ENCODE assay signal across 8 mouse cellular contexts in genomic region chr7:126861429-126862130, GRCm38 (mm10). TPM values are rescaled to one million over a fixed set of nuclear protein-coding genes. Genes with fewer than 3 reads are reported as not detected.
A peak's percentile ranks its signal among the peaks of the same experiment; 100 is the strongest.
DNase-seq lines count a peak whose midpoint lies in the region; ATAC-seq and TF ChIP-seq lines count a peak whose summit lies in the region.

Hirip3 (plus strand) TSS chr7:126861972.

- 3% methylated on average over 42 of the region's 42 CpGs for WGBS in forebrain, embryonic 16.5 days
- whole genome bisulfite sequencing in lung, embryonic 14.5 days: 1% methylated on average over 42 of the region's 42 CpGs
- 1% methylated on average over 42 of the region's 42 CpGs for WGBS in olfactory bulb, adult 2 months
- WGBS in thymus, adult 2 months: under 1% methylated on average over 42 of the region's 42 CpGs

- H3K9me3 ChIP-seq in ES-E14 (ENCODE audit: control insufficient read depth, insufficient read depth, low read depth, low read length): no peaks in the 10 kb centered on the region
- no peaks in the 10 kb centered on the region for H3K9me3 ChIP-seq in forebrain, embryonic 16.5 days (ENCODE audit: control insufficient read depth, low read length)
- H3K9me3 ChIP-seq in lung, embryonic 14.5 days (ENCODE audit: low read depth, low read length): no peaks in the 10 kb centered on the region

- H3K27me3 ChIP-seq in forebrain, embryonic 16.5 days (replicated peaks; ENCODE audit: control insufficient read depth, insufficient read depth, low read length): no peaks in the 10 kb centered on the region
- H3K27me3 ChIP-seq in lung, embryonic 14.5 days (ENCODE audit: insufficient read depth, low read length): no peaks in the 10 kb centered on the region
- H3K27me3 ChIP-seq in thymus, adult 2 months (ENCODE audit: control insufficient read depth, insufficient read depth, low read length): no peaks in the 10 kb centered on the region

- peak within 1 kb of the TSS; percentile 87 for H3K4me2 ChIP-seq in forebrain, embryonic 16.5 days (ENCODE audit: low read length)
- peak within 1 kb of the TSS; percentile 77 for H3K4me2 ChIP-seq in lung, embryonic 14.5 days

- TF ChIP-seq POLR2A in olfactory bulb, adult 2 months (IDR thresholded peaks at IDR 0.05; ENCODE audit: insufficient read depth, low read depth, low read length): peak; percentile 82
- 0 out of 2 replicates have a peak, but pooled peaks have one; percentile 7 for TF ChIP-seq POLR2A in thymus, adult 2 months (IDR thresholded peaks at IDR 0.05; ENCODE audit: control insufficient read depth, extremely low read depth, insufficient read depth, low read length, poor library complexity)

- peak within 1 kb of the TSS; percentile 87 for H3K9ac ChIP-seq in ES-E14 (ENCODE audit: insufficient read depth, low read depth, low read length, poor library complexity, severe bottlenecking)
- peak within 1 kb of the TSS; percentile 67 for H3K9ac ChIP-seq in forebrain, embryonic 16.5 days (replicated peaks; ENCODE audit: low read depth, low read length)
- H3K9ac ChIP-seq in lung, embryonic 14.5 days: peak within 1 kb of the TSS; percentile 80

- peaks cover 54% of the 10 kb centered on the region for H3K36me3 ChIP-seq in ES-E14 (ENCODE audit: control insufficient read depth, insufficient read depth, low read length, poor library complexity, severe bottlenecking)
- H3K36me3 ChIP-seq in forebrain, embryonic 16.5 days (ENCODE audit: control insufficient read depth, insufficient read depth): peaks cover 8% of the 10 kb centered on the region; the same call in 1 of the 2 replicates
- peaks cover 66% of the 10 kb centered on the region for H3K36me3 ChIP-seq in lung, embryonic 14.5 days (ENCODE audit: insufficient read depth)
- H3K36me3 ChIP-seq in thymus, adult 2 months (ENCODE audit: control insufficient read depth, insufficient read depth, low read length): no peaks in the 10 kb centered on the region; the same call in 1 of the 2 replicates

- DNase-seq in ES-E14 (ENCODE audit: low read depth, low spot score): peak; percentile 87
- peak; percentile 93 for DNase-seq in cerebellum, adult 11-12 months
- DNase-seq in heart, postnatal 36 days: peak; percentile 93 to 96
- peak; percentile 94 to 95 for DNase-seq in layer of hippocampus, adult 2 months (ENCODE audit: low spot score in 2 of 2)
- DNase-seq in lung, embryonic 14.5 days: peak; percentile 98
- DNase-seq in thymus, adult 2 months: peak; percentile 95

- H3K4me3 ChIP-seq in ES-E14 (ENCODE audit: insufficient read depth in 1 of 2, low read depth in 1 of 2, low read length in 2 of 2, poor library complexity in 1 of 2, severe bottlenecking in 1 of 2): peak within 1 kb of the TSS; percentile 77 to 86
- H3K4me3 ChIP-seq in forebrain, embryonic 16.5 days (replicated peaks; ENCODE audit: low read length): peak within 1 kb of the TSS; percentile 76
- H3K4me3 ChIP-seq in layer of hippocampus, adult 2 months: peak within 1 kb of the TSS; percentile 98
- H3K4me3 ChIP-seq in lung, embryonic 14.5 days (ENCODE audit: low read depth, low read length): peak within 1 kb of the TSS; percentile 73
- H3K4me3 ChIP-seq in olfactory bulb, adult 2 months (ENCODE audit: insufficient read depth, low read depth, low read length): peak within 1 kb of the TSS; percentile 64
- peak within 1 kb of the TSS; percentile 80 for H3K4me3 ChIP-seq in thymus, adult 2 months (ENCODE audit: control insufficient read depth, insufficient read depth, low read length)

- H3K4me1 ChIP-seq in ES-E14 (ENCODE audit: control insufficient read depth in 2 of 2, insufficient read depth in 2 of 2, low read length in 2 of 2, poor library complexity in 1 of 2): peaks cover 0 to 20% of the 10 kb centered on the region in 2 experiments; a peak in 3 of 4 replicates
- H3K4me1 ChIP-seq in forebrain, embryonic 16.5 days (replicated peaks; ENCODE audit: control insufficient read depth, insufficient read depth, low read length): peaks cover 22% of the 10 kb centered on the region
- H3K4me1 ChIP-seq in lung, embryonic 14.5 days (ENCODE audit: insufficient read depth): peaks cover 7% of the 10 kb centered on the region
- peaks cover 23% of the 10 kb centered on the region for H3K4me1 ChIP-seq in olfactory bulb, adult 2 months (ENCODE audit: control insufficient read depth, insufficient read depth, low read length)
- peaks cover 35% of the 10 kb centered on the region for H3K4me1 ChIP-seq in thymus, adult 2 months (replicated peaks; ENCODE audit: control insufficient read depth, insufficient read depth, low read length)

- peak; percentile 12; the same call in 1 of the 2 replicates for TF ChIP-seq CTCF in layer of hippocampus, adult 2 months (conservative IDR thresholded peaks at IDR 0.05)
- no peak for TF ChIP-seq CTCF in lung, embryonic 14.5 days (IDR thresholded peaks at IDR 0.05; ENCODE audit: low read depth)
- TF ChIP-seq CTCF in olfactory bulb, adult 2 months (IDR thresholded peaks at IDR 0.05; ENCODE audit: insufficient read depth, low read depth, low read length): 0 out of 2 replicates have a peak, but pooled peaks have one; percentile 2
- no peak for TF ChIP-seq CTCF in thymus, adult 2 months (IDR thresholded peaks at IDR 0.05; ENCODE audit: borderline replicate concordance, control insufficient read depth, extremely low read depth, insufficient read depth, low read length, poor library complexity)

- intact Hi-C loops in heart, postnatal 36 days (cut with DNase I): loop anchor here (2.0 to 5.0 kb wide), 4 partner anchors 36 to 336 kb away; partner anchors contain the start of genes Cd2bp2 and Kctd13

- ATAC-seq in forebrain, embryonic 16.5 days: peak; percentile 92
- ATAC-seq in lung, embryonic 14.5 days (ENCODE audit: insufficient read depth): peak; percentile 92

- in situ Hi-C loops in ES-E14 (cut with MboI; ENCODE audit: low sequenced_read_pairs in 2 of 2, unreplicated experiment in 2 of 2): no loop called here

- H3K27ac ChIP-seq in ES-E14 (ENCODE audit: insufficient read depth, low read depth, low read length, poor library complexity, severe bottlenecking): peak within 1 kb of the TSS; percentile 84
- H3K27ac ChIP-seq in forebrain, embryonic 16.5 days (ENCODE audit: low read length): peak within 1 kb of the TSS; percentile 87
- peak within 1 kb of the TSS; percentile 93 for H3K27ac ChIP-seq in layer of hippocampus, adult 2 months
- H3K27ac ChIP-seq in lung, embryonic 14.5 days (ENCODE audit: low read depth): peak within 1 kb of the TSS; percentile 84
- peak within 1 kb of the TSS; percentile 78 for H3K27ac ChIP-seq in olfactory bulb, adult 2 months (ENCODE audit: insufficient read depth, low read depth, low read length)
- H3K27ac ChIP-seq in thymus, adult 2 months (ENCODE audit: control insufficient read depth, insufficient read depth, low read length): peak within 1 kb of the TSS; percentile 65

TF ChIP-seq in ES-E14, 5 proteins besides CTCF, POLR2A, EP300 and RAD21:
- no peak for TF ChIP-seq ZNF384 (IDR thresholded peaks at IDR 0.05; ENCODE audit: low read depth, low read length)
- no peak for TF ChIP-seq MAFK (IDR thresholded peaks at IDR 0.05; ENCODE audit: insufficient read depth, low read depth, low read length)
- TF ChIP-seq HCFC1 (IDR thresholded peaks at IDR 0.05; ENCODE audit: borderline replicate concordance, insufficient read depth, low read length): peak; percentile 93
- no peak for TF ChIP-seq ZC3H11A (IDR thresholded peaks at IDR 0.05; ENCODE audit: borderline replicate concordance, low read depth, low read length)
- TF ChIP-seq CHD2 (IDR thresholded peaks at IDR 0.05; ENCODE audit: low read depth, low read length): peak; percentile 33; the same call in 1 of the 2 replicates
TF ChIP-seq in ES-E14: peak in this region for 2.

RNA-seq across cellular contexts. Expression of gene Hirip3, which starts in this region (rescaled TPM):
- 99.7 and 111 TPM in 2 replicates for total RNA-seq in ES-E14 (2012; rRNA removed)
- 25.6 and 28.1 TPM in 2 replicates for polyA plus RNA-seq in forebrain, embryonic 16.5 days (2015; fragmentation: Nextera tagmentation; extraction: Ambion mirVana)
- 1 to 10 TPM; 6.1 to 6.6 TPM for total RNA-seq in heart, postnatal 36 days (2021)
- total RNA-seq in layer of hippocampus, adult 2 months (2021): 10 to 100 TPM; 32.2 to 38.5 TPM
- polyA plus RNA-seq in lung, embryonic 14.5 days (2014; fragmentation: Nextera tagmentation; extraction: Ambion mirVana): 19.9 and 26.7 TPM in 2 replicates
- polyA plus RNA-seq in olfactory bulb, adult 2 months (2012; ENCODE audit: insufficient read depth, insufficient read length, low replicate concordance, missing spikeins): not detected in 2 replicates
- 18.7 and 24.6 TPM in 2 replicates for polyA plus RNA-seq in thymus, adult 2 months (2012; rRNA removed)

Comparison
In these comparisons a context has a peak if more than half of its experiments do, and no peak if none do; other contexts are left out.
1. Peak in every context shown above with its lines: DNase-seq, ATAC-seq, H3K4me3 ChIP-seq and H3K27ac ChIP-seq.
2. RNA of gene Hirip3 (total RNA-seq): 99.7 to 111 TPM in ES-E14 and 32.2 to 38.5 TPM in layer of hippocampus, adult 2 months; 6.1 to 6.6 TPM in heart, postnatal 36 days; every median in the first group is over 4 times any median in the second.
3. CTCF ChIP-seq: peak in layer of hippocampus, adult 2 months (single experiment) and olfactory bulb, adult 2 months (single experiment); none in lung, embryonic 14.5 days (single experiment) and thymus, adult 2 months (single experiment).